Mouse (Mus musculus): ENCODE results near the gene Tnfrsf8.

DNA sequence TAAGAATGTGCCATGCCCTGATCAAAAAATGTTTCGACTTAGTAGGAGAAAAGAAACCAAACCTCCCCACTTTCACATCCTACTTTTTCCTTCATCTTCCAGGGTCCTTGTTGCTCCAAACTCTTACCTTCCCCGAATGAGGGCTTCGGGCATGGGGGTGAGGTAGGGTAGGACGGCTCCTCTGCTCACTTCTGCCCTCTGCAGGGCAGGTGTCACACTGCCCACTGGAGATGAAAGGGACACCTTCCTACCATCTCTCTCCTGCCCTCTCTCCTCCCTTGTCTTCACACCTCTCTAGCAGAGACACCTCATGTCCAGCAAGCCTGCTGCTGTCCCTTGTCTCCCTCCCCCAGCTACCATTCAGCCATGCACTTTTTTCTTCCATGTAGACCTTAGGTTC, 998 bp downstream of the Tnfrsf8 start:
- no peak for TF ChIP-seq MAFK (IDR thresholded peaks at IDR 0.05; ENCODE audit: insufficient read depth, low read depth, low read length)
- TF ChIP-seq ZNF384 (IDR thresholded peaks at IDR 0.05; ENCODE audit: low read depth, low read length) = no peak
